Mouse (Mus musculus): Measurements from ENCODE around the gene Cby1.

DNA sequence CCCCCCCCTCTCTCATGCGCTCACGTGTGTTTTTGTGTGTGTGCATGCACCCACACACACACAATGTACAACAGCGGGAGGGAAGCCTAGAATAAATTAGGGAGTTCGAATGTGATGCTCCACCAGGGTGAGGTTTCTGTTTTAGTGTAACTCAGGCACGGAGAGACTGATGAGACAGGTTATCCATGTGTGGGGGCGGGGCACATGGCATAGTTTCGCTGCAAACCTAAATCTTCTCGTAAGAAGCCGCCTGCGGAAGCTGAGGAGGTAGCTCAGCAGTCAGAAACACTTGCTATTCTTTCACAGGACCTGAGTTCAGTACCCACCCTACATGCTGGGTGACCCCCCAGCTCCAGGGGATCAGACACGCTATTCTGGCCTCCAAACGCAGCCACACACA, 10.9 kb upstream of the Cby1 start:
- TF ChIP-seq CTCF (IDR thresholded peaks at IDR 0.05; ENCODE audit: borderline replicate concordance, extremely low read depth, insufficient read depth, insufficient read length) (no peak), POLR2A (IDR thresholded peaks at IDR 0.05; ENCODE audit: borderline replicate concordance, extremely low read depth, insufficient read depth, insufficient read length, poor library complexity, severe bottlenecking) (no peak)
